Mouse (Mus musculus) kidney, adult 2 months (tissue): ENCODE results near the gene Lsm7.
A peak's percentile ranks its signal among the peaks of the same experiment; 100 is the strongest.

ENCODE experiments used
- CTCF ChIP-seq: fragments of 200-500 bp; conservative IDR thresholded peaks from 2 replicates; pipeline ENCODE4 v1.5.1; 2011; ENCODE audit warnings: low read depth, mild to moderate bottlenecking, control low read depth, low read length, moderate library complexity, mixed read lengths; ENCODE audit not compliant: insufficient read depth, insufficient read length
- POLR2A ChIP-seq: fragments of 200-500 bp; IDR thresholded peaks from one replicate; pipeline ENCODE4 v1.6.1; 2011; ENCODE audit warnings: low read depth, low read length, control low read depth

GRCm38 (mm10) chr10:80856267-80856666 lies 1.3 kb upstream of the Lsm7 start:
- TF ChIP-seq CTCF (0 out of 2 replicates have a peak, but pooled peaks have one; percentile 7), POLR2A (no peak)
